Mouse (Mus musculus) 3T3-L1 (cell line): ENCODE measurements around the gene Prickle3.

Experiments
- DNase-seq: peaks from one replicate; pipeline ENCODE4 v3.0.0-alpha.2; 2015; ENCODE audit warnings: low read depth, low spot score

Prickle3 gene

GRCm38 (mm10) chrX:7657221-7657639 is at the start of gene Prickle3:
TSS of gene Prickle3 (plus strand) at chrX:7657260.
- peak; percentile 38 for DNase-seq

- no peak for DNase-seq
These were observed 47.0 kb upstream of the Prickle3 start for GRCm38 (mm10) chrX:7610035-7610434.

DNA sequence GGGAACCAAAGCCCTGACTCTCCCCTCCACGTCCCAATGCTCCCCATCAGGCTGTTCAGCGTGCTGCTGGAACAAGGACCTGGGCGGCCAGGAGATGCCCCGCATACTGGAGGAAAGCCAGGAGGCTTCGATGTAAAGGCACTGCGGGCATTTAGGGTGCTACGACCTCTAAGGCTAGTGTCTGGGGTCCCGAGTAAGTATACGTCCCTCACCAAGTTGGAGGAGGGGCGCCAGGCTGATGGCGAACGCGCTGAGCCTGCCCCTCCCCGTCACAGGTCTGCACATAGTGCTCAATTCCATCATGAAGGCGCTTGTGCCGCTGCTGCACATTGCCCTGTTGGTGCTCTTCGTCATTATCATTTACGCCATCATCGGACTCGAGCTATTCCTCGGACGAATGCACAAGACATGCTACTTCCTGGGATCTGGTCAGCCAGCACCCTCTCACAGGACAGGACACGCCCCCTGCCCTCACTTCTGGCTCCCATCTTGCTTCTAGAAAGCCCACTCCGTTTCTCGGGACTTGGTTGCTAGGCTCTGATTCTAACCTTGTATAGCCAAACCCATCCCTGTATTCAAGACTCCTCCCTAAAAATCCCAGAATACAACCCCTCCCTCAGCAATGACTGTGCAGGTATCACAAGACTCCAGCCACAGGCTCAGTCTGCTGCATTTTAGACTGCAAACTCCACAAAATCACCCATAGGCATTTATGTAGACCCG is 46.4 kb upstream of the Prickle3 start:
- DNase-seq: no peak

- no peak for DNase-seq
These were observed 39.0 kb upstream of the Prickle3 start for GRCm38 (mm10) chrX:7617889-7618551.

GRCm38 (mm10) chrX:7632560-7632959 is 24.5 kb upstream of the Prickle3 start:
- DNase-seq: no peak

- DNase-seq: no peak
These were observed 22.0 kb upstream of the Prickle3 start for GRCm38 (mm10) chrX:7635101-7635500.

DNA sequence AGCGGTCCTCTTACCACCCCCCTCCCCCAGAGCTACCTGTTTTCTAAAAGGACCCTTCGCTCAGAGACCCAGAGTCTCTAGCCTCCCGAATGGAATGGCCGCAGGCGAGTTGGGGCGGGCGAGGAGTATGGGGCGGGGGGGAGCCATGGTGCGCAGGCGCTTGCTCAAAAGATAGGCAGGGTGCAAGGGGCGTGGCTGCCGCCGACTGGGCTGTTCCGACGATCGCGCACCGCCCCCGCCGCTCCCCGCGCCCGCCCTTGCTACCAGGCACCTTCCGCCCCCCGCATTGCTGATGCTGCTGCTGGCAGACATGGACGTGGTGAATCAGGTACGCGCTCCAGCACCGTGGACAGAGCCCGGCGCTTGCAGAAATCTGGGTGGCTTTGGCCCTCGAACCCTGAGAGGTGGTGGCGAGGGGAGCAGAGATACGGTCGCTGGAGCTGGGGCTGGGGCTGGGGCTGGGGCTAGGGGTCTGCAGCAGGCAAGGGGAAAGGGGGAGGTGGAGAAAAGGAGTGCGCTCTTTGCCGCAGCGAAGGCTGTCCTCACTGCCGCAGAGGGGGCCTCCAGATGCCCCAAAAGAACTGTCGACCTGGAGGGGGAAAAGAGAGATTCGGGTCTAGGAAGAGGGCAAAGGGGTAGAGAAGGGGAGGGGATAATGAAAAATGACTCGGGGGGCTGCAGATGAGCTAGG is 18.5 kb upstream of the Prickle3 start, which contains the start of gene Syp:
TSS of gene Syp (plus strand) at position 71 of the 691 bp plus-strand sequence.
- no peak for DNase-seq

GRCm38 (mm10) chrX:7639536-7640325 is 17.3 kb upstream of the Prickle3 start:
- DNase-seq: no peak

GRCm38 (mm10) chrX:7640785-7641184 is 16.3 kb upstream of the Prickle3 start:
- no peak for DNase-seq

DNA sequence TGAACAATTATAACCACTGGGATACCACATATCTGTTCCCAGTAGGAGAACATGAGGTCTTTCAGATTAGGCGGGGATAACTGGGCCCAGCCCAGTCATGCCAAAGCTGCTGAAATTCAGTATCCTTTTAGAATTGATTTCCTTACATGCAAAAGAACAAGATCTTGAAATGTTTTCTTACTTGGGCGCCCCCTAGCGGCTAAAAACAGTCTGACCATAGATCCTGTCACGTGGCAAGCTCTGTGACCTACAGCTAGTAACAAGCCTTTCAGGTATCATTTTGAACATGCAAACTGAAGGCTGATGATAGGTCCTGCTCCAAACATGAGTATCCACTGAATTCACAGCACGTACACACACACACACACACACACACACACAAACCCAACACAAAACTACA is 11.7 kb upstream of the Prickle3 start:
- DNase-seq: peak; percentile 92

DNA sequence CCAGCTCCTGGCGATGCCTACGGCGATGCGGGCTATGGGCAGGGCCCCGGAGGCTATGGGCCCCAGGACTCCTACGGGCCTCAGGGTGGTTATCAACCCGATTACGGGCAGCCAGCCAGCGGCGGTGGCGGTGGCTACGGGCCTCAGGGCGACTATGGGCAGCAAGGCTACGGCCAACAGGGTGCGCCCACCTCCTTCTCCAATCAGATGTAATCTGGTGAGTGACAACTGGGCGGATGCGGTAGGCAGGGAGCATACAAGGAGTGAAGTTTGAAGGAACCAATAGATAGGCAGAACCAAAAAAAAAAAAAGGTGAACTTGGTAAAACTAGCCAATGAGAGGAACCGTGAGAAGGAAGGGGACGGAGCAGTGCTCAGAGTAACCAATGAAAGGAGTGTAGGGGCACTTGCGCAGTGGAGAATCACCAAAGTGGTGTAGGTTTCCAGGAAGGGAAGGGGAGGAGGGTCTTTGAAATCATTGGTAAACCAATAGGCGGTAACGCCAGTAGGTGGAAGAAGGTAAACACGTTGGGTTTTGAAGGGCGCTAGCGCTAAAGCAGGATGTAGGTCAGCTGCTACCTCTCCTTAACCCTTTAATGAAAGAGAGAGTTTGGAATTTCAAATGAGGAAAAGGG is 8.3 kb upstream of the Prickle3 start:
- peak; percentile 95 for DNase-seq

DNA sequence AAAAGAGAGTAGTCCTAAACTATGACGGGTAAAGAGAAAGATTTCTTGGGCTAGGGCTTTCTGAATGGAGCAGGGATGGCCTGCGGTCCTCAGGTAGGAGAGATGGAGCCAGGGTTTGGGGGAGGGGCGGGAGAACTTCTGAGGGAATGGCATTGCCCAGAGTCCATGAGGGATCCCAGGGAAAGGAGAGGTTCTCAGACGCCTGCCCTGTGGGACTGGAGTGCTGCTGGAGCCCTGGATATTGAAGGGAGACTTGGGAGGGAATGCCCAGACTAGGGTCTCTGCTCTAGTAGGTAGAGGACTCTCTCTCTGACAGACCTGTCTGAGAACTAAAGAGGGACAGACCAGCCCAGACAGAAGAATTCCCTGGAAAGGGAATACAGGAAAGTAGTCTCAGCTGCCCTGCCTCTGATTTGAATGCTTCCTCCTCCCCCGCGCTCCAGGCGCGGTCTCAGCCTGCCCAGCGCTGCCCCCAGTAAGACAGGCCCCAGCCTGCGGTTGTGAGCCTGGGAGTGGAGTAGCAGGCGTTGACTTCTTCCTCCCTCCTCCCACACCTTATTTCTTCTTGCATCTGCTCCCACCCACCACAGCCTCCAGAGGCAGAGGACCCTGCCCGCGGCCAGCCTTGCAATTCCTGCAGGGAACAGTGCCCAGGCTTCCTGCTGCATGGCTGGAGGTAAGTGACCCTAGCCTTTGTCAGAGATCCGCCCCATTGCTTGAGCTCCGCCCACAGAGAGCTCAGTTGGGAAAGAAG is 1.1 kb downstream of the Prickle3 start:
- peak; percentile 49 for DNase-seq

DNA sequence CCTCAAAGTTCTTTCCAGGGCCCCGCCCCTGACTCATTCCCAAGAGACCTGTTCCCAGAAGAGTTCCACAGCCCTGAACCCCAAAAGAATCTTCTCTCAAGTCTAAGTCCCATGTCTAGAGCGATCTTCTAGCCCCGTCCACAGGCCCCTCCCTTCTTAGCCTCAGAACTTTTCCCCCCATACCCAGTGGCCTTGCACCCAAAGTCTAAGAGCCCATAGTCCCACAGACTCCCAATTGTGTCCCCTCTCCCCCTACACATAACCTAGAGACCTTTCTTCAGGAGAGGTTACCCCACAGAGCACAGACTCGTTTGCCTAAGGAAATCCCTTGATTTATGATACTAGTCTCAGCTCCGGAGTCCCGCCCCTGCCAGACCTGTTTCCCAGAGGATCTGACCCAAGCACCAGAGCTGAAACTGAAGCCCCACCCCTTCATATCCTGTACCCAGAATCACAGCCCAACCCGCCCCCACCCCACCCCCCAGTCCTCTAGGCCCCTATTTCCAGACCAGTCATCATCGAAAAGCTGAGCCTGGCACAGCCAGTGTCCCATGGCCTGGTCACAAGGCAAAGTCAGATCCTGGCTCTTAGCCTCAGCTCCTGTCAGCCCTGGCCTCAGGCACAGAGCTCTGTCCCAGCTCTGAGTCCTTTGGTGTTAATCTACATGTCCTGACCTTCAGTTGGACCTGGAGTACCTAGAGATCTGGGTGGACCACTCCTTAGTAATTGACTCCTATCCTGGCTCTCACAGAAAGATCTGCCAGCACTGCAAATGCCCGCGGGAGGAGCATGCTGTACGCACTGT is 1.9 kb downstream of the Prickle3 start:
- no peak for DNase-seq

GRCm38 (mm10) chrX:7661086-7661485 is 4.0 kb downstream of the Prickle3 start:
- DNase-seq: no peak

GRCm38 (mm10) chrX:7662936-7663335 is 5.9 kb downstream of the Prickle3 start:
- no peak for DNase-seq

GRCm38 (mm10) chrX:7664791-7665190 is 7.7 kb downstream of the Prickle3 start:
- DNase-seq: no peak

- DNase-seq: no peak
These were observed 8.9 kb downstream of the Prickle3 start for GRCm38 (mm10) chrX:7665739-7666502.

DNA sequence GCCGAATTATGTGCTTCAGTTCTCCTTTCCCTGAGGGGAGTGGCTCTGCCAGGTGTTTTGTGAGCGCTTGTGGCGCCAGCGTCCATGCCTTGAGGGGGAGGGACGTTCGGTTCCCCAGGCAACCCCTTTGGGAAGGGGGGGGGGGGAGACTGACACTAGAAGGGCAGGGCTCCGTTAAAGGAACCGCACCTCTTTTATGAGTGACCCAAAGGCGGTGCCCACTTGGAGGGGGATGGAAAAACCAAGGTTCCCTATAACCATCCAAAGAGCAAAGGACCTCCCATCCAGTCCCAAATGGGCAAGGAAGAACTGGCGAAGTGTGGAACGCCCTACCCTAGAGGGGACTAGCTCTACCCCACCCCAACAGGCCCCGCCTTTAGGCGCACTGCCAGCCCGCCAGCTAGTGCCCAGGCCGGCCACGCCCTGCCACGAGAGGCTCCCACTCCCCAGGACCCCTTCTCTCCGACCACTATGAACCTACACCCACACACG is 13.4 kb downstream of the Prickle3 start:
- peak; percentile 82 for DNase-seq
